Mouse (Mus musculus): ENCODE measurements around the gene Zfp93.
A peak's percentile ranks its signal among the peaks of the same experiment; 100 is the strongest.

Zfp93 gene

GRCm38 (mm10) chr7:24291387-24292090 lies 21.3 kb downstream of the Zfp93 start:
- DNase-seq (ENCODE audit: low spot score in 2 of 2), result no peak

GRCm38 (mm10) chr7:24293061-24293851 lies 23.0 kb downstream of the Zfp93 start:
- no peak for DNase-seq (ENCODE audit: low spot score in 2 of 2)

- no peak for DNase-seq (ENCODE audit: low spot score in 2 of 2)
Observed at GRCm38 (mm10) chr7:24294763-24295162, 24.5 kb downstream of the Zfp93 start.

- DNase-seq (ENCODE audit: low spot score in 2 of 2), result no peak
Observed at GRCm38 (mm10) chr7:24295376-24295775, 25.2 kb downstream of the Zfp93 start.

DNA sequence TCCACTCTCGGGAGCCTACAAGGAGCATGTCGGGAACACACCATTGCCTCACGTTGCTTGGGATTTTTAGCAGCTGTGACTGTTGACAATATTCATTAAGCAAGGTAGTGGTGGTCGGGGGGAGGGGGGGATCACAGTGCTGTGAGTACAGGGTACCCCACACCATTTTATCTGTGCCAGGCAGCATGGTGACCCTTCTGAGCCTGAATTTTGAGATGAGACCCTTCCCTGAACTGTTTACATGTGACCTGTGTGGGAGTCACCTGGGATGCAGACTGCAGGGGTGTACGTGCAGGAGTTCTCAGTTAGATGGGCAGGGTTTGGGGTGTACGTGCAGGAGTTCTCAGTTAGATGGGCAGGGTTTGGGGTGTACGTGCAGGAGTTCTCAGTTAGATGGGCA lies 26.2 kb downstream of the Zfp93 start:
- DNase-seq (ENCODE audit: low spot score in 2 of 2), result no peak

DNA sequence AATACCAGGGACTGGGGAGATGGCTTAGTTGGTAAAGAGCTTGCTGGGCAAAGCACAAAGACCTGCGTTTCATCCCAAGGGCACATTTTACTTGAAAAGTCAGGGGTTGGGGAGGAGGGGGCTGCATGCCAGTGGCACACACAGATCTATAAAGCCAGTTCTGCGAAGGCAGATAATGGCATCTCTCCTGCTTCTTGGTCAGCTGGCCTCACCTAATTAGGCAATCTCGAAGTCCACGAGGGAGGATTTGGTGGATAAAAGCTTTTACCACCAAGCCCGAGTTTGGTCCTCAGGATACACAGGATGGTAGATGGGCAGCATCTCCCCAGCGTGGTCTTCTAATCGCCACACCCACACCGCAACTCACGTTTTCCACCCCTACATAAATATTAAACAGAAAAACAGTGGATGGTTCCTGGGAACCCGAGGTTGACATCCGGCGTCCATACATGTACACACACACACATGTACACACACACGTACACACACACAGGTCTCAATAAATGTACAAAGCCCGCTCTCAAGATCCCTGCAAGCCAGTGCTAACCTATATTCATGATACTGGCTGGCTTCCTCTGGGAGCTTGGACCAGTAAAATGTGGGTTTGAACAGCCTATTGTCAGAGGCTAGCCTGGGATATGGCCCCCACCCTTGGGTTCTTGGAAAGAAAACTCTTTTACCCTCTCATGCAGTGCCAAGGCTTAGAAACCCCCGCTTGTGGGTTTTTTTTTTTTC lies 27.3 kb downstream of the Zfp93 start:
- DNase-seq (ENCODE audit: low spot score in 2 of 2), result no peak

- DNase-seq (ENCODE audit: low spot score in 2 of 2), result no peak
Observed at GRCm38 (mm10) chr7:24298635-24298972, 28.4 kb downstream of the Zfp93 start.

DNA sequence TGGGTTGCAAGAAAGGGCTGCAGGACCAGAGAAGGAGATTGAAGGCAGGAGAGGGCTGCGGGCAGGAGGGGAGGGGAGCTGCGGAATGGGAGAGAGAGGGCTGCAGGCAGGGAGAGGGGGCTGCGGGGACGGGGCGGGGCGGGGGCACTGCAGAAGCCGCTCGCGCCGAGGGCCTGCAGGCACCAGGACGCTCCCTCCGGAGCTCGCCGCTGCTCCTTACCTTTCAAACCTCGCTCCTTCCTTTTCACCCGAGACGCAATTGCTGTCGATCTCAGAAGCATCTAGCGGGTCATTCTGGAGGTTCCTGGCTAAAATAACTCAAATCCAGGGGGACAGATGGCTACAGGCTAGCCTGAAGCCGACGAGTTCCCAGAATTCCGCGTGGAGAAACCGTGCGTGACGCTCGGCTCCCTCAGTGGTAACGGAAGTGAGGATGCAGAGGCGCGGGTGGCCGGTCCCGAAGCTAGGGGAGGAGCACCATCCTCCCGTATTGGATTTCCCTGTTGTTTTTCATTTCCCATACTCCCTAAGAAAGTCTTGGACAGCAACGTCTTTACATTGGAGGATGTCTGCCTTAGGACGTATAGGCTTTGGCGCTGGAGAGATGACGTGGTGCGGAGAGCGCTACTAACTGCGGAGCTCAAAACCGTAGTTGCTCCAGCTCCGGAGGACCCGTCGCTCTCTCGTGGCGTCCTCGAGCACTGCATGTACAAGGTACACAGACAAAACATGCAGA lies 28.9 kb downstream of the Zfp93 start:
- DNase-seq (ENCODE audit: low spot score in 2 of 2), result peak; percentile 68 to 78

- no peak for DNase-seq (ENCODE audit: low spot score in 2 of 2)
Observed at GRCm38 (mm10) chr7:24299823-24300481, 29.7 kb downstream of the Zfp93 start.

GRCm38 (mm10) chr7:24300771-24301282 lies 30.6 kb downstream of the Zfp93 start, which contains the start of gene Zfp61:
Gene Zfp61 (minus strand): TSS chr7:24301232.
- no peak for DNase-seq (ENCODE audit: low spot score in 2 of 2)

GRCm38 (mm10) chr7:24315726-24316566 lies 45.7 kb downstream of the Zfp93 start:
- DNase-seq (ENCODE audit: low spot score in 2 of 2), result no peak

DNA sequence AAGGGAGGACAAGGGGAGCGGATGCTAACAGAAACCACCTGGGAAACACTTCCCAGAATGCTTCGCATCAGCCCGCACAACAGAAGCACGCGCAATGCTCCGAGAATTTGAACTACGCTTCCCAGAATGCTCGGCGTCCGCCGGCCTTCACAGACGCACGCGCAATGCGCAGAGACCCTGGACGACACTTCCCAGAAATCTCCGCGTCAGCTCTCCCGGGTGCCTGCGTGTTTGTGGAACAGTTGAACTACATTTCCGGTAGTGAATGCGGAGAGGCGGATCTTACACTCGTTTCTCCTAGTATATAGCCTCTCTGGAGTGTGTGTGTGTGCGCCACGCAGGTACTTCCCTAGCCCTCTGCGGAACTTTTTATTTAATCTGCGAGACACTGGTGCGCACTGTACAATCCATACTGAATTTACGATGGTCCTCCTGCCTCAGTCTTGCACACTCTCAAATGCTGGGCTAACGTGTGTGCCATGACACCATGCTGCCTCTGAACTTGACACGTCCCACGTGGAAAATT lies 46.4 kb downstream of the Zfp93 start, which contains the start of gene Zfp94:
Zfp94 (minus strand) TSS at position 100 of the 526 bp plus-strand sequence.
- peak; percentile 94 to 98 for DNase-seq (ENCODE audit: low spot score in 2 of 2)

- DNase-seq (ENCODE audit: low spot score in 2 of 2), result no peak
Observed at GRCm38 (mm10) chr7:24318942-24319341, 48.7 kb downstream of the Zfp93 start.

- DNase-seq (ENCODE audit: low spot score in 2 of 2), result no peak
Observed at GRCm38 (mm10) chr7:24322593-24322992, 52.4 kb downstream of the Zfp93 start.

GRCm38 (mm10) chr7:24325197-24325596 lies 55.0 kb downstream of the Zfp93 start:
- DNase-seq (ENCODE audit: low spot score in 2 of 2), result no peak

DNA sequence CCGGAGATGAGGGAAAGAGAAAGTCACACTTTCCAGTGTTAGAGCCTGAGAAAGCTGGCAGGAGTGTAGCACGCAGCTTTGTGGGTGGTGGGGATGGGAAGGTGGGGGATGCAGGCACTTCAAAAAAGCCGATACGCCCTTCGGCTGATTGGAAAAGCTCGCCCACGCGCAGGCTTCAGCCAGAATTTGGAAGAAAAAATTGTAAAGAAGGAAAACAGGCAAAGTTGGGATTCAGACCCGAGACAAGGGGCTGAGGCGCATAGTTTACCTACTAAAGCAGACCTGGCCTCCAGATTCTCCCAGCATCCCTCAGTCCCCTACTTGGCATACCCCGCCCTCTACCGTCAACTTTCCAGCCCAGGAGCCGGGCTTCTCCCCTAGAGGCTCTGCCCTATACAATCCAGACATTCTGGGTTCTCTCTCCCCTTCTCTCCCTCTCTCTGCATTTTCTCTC lies 55.5 kb downstream of the Zfp93 start:
- peak; percentile 45 to 54 for DNase-seq (ENCODE audit: low spot score in 2 of 2)

GRCm38 (mm10) chr7:24326273-24327135 lies 56.3 kb downstream of the Zfp93 start:
- no peak for DNase-seq (ENCODE audit: low spot score in 2 of 2)

All from frontal cortex, postnatal 25 days (tissue).